Mouse (Mus musculus): ENCODE measurements at regions not wholly inside any gene's neighbourhood (a gene's known extent, or its start where the extent isn't known, plus 50 kb on each side); places are given as distances from the start of the nearest gene placed in this dataset.

GRCm38 (mm10) chr6:141190383-141190782 lies 58.7 kb upstream of the Pde3a start:
- DNase-seq (ENCODE audit: low spot score in 2 of 2): no peak
- intact Hi-C loops (cut with DNase I): no loop called here

DNA sequence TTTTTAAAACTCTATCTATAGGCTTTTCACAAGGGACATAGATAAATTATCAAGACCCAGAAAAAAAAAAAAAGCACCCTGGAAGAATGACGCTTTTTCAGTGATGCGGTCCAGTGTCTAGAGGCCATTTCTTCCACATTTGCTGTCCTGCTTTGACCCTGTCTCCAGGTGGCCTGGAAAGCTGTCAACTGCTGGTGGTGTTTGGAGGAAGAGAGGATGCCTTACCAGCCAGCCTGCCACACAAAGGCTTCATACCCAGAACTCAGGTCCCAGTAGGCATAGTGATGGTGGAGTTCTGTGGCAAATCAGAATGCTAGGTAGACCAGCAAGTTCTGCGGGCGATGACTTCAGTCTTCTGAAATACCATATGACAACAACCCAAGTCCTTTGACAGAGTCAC lies 51.6 kb upstream of the Pde3a start:
- intact Hi-C loops (cut with DNase I): no loop called here
- DNase-seq (ENCODE audit: low spot score in 2 of 2): no peak
